Mouse (Mus musculus) midbrain, postnatal 0 days (tissue): ENCODE data around the gene Ggcx. TPM values are rescaled to one million over a fixed set of nuclear protein-coding genes. Genes with fewer than 3 reads are reported as not detected.

ENCODE experiments used
- ATAC-seq: fragments of 200-750 bp; cut with Nextera tagmentation; 2 replicates; pipeline ENCODE4 v1.8.0; 2017; ENCODE audit warnings: moderate number of reproducible peaks, mild to moderate bottlenecking, moderate TSS enrichment, moderate library complexity; ENCODE audit not compliant: low FRiP score
- DNase-seq: peaks from one replicate; pipeline ENCODE4 v3.0.0-alpha.2; 2015; ENCODE audit warnings: low spot score
- H3K27ac ChIP-seq: fragments of 300-500 bp; sonication (generic); 2 replicates; pipeline ENCODE4 v1.5.1; 2014; ENCODE audit warnings: low read depth, mild to moderate bottlenecking, low read length, mixed read lengths
- H3K27me3 ChIP-seq: fragments of 300-500 bp; sonication (generic); 2 replicates; pipeline ENCODE4 v1.6.1; 2014; ENCODE audit warnings: low read length, control low read depth, mixed read lengths; ENCODE audit not compliant: insufficient read depth
- H3K36me3 ChIP-seq: fragments of 300-500 bp; sonication (generic); 2 replicates; pipeline ENCODE4 v1.6.1; 2014; ENCODE audit warnings: low read length, control low read depth, mixed read lengths; ENCODE audit not compliant: insufficient read depth
- H3K4me1 ChIP-seq: fragments of 300-500 bp; sonication (generic); 2 replicates; pipeline ENCODE4 v1.6.1; 2014; ENCODE audit warnings: mild to moderate bottlenecking, control low read depth, antibody characterized with exemption, low read length, mixed read lengths; ENCODE audit not compliant: insufficient read depth
- H3K4me2 ChIP-seq: fragments of 300-500 bp; sonication (generic); 2 replicates; pipeline ENCODE4 v1.6.1; 2014; ENCODE audit warnings: low read depth, mild to moderate bottlenecking, low read length, mixed read lengths; ENCODE audit not compliant: poor library complexity, severe bottlenecking
- H3K4me3 ChIP-seq: fragments of 300-500 bp; sonication (generic); 2 replicates; pipeline ENCODE4 v1.5.1; 2014; ENCODE audit warnings: low read depth, mild to moderate bottlenecking, low read length, moderate library complexity
- H3K9ac ChIP-seq: fragments of 300-500 bp; sonication (generic); replicated peaks from 2 replicates; pipeline ENCODE4 v1.6.1; 2014; ENCODE audit warnings: mild to moderate bottlenecking, low read length, moderate library complexity, mixed read lengths; ENCODE audit not compliant: poor library complexity, severe bottlenecking
- H3K9me3 ChIP-seq: fragments of 300-500 bp; sonication (generic); 2 replicates; pipeline ENCODE4 v1.6.1; 2016; ENCODE audit warnings: low read length, control low read depth
- CTCF ChIP-seq: IDR thresholded peaks from 2 replicates; pipeline ENCODE4 v1.5.1; 2016; ENCODE audit warnings: antibody characterized with exemption, mild to moderate bottlenecking
- WGBS: fragments of 180-500 bp; shearing (Covaris S2); extraction: QIAGEN DNeasy Blood & Tissue Kit; methylation state at CpG from one replicate; pipeline ENCODE4 v1.1.7; 2014; 5-methylcytosine and 5-hydroxymethylcytosine counted together
- polyA plus RNA-seq: library from polyadenylated mRNA; unstranded; fragments of >200 nt; fragmentation: Nextera tagmentation; extraction: Ambion mirVana; gene quantifications from 2 replicates; pipeline ENCODE4 v1.2.1, GENCODE M21; 2015
- total RNA-seq: library from RNA; depleted of rRNA; stranded (reverse); fragments of >200 nt; gene quantifications from 2 replicates; pipeline ENCODE4 v1.2.3, GENCODE M21; 2014

The Ggcx gene
- total and polyA plus RNA-seq, 2 experiments from 2014 or later = 10.7 to 18.8 TPM

GRCm38 (mm10) chr6:72370091-72370490, 44.0 kb upstream of the Ggcx start:
- 84% methylated on average over 12 of the region's 12 CpGs for WGBS
- ATAC-seq = no peak

DNA sequence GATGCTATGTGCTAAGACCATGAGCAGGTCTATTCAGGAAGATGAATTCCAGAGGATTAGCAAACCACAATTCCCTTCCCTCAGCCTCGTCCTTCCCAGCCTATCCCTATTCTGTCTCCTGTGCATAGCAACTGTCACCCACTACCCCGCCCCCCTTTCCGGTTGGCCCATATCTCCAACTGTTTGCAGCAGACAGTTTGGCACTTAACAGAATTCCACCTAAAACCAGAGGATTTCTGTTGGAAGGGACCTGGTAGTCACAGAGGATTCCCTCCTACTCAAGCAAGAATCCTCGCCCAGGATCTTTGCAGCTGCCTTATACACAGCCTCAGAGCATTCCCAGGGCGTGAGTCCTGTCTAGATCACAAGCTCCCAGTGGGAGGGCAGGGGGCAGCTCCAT, 43.0 kb upstream of the Ggcx start:
- H3K27me3 ChIP-seq = no peaks in the 10 kb centered on the region
- ATAC-seq (no peak), DNase-seq (no peak)
- no peak overlapping the region for H3K9ac ChIP-seq
- no peak overlapping the region for H3K4me3 ChIP-seq
- H3K9me3 ChIP-seq = no peaks in the 10 kb centered on the region
- no peak for TF ChIP-seq CTCF
- H3K4me1 ChIP-seq = no peaks in the 10 kb centered on the region
- 35% methylated on average over 5 of the region's 5 CpGs for WGBS
- H3K27ac ChIP-seq = no peak overlapping the region
- H3K36me3 ChIP-seq = no peaks in the 10 kb centered on the region
- H3K4me2 ChIP-seq = no peak overlapping the region

More at GRCm38 (mm10) chr6:72370091-72370490, 44.0 kb upstream of the Ggcx start:
- no peaks in the 10 kb centered on the region for H3K4me1 ChIP-seq
- H3K4me3 ChIP-seq = no peak overlapping the region
- H3K36me3 ChIP-seq = no peaks in the 10 kb centered on the region
- H3K4me2 ChIP-seq = no peak overlapping the region
- H3K27ac ChIP-seq = no peak overlapping the region
- TF ChIP-seq CTCF = no peak
- DNase-seq = no peak
- no peaks in the 10 kb centered on the region for H3K9me3 ChIP-seq
- H3K27me3 ChIP-seq = no peaks in the 10 kb centered on the region
- no peak overlapping the region for H3K9ac ChIP-seq

- ATAC-seq (no peak), DNase-seq (no peak)
- no peaks in the 10 kb centered on the region for H3K27me3 ChIP-seq
- no peak overlapping the region for H3K4me2 ChIP-seq
- H3K4me1 ChIP-seq = no peaks in the 10 kb centered on the region
- TF ChIP-seq CTCF = no peak
- H3K9ac ChIP-seq = no peak overlapping the region
- WGBS = 25% methylated on average over 1 of the region's 1 CpGs
- H3K36me3 ChIP-seq = no peaks in the 10 kb centered on the region
- no peak overlapping the region for H3K27ac ChIP-seq
- no peaks in the 10 kb centered on the region for H3K9me3 ChIP-seq
- H3K4me3 ChIP-seq = no peak overlapping the region
Observed at GRCm38 (mm10) chr6:72371571-72371970, 42.5 kb upstream of the Ggcx start.

GRCm38 (mm10) chr6:72373184-72373583, 40.9 kb upstream of the Ggcx start:
- DNase-seq (no peak), ATAC-seq (no peak)
- no peak overlapping the region for H3K4me2 ChIP-seq
- H3K4me3 ChIP-seq = no peak overlapping the region
- H3K27me3 ChIP-seq = no peaks in the 10 kb centered on the region
- H3K9me3 ChIP-seq = no peaks in the 10 kb centered on the region
- WGBS = 87% methylated on average over 4 of the region's 4 CpGs
- no peak for TF ChIP-seq CTCF
- H3K27ac ChIP-seq = no peak overlapping the region
- no peaks in the 10 kb centered on the region for H3K36me3 ChIP-seq
- no peaks in the 10 kb centered on the region for H3K4me1 ChIP-seq
- no peak overlapping the region for H3K9ac ChIP-seq

DNA sequence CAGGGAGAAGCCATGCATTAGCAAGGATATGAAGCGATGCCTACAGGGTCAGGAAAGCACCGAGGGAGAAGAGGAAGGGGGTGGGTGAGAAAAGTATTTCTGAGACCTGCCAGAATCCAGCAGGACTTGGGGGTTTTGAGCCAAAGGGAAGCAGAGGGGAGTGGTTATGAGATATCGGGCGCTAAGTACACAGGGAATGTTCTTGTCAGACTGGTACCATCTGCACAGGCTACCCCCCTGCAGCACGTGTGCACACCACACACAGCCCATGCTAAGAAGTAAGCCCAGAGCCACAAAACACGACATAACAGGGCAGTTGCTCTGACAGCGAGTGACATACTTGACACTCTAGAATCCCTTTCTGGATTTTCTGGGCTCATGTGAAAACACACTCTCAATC, 39.9 kb upstream of the Ggcx start:
- WGBS = 73% methylated on average over 7 of the region's 7 CpGs
- DNase-seq = no peak
- H3K27me3 ChIP-seq = peaks cover under 1% of the 10 kb centered on the region; the same call in 1 of the 2 replicates

DNA sequence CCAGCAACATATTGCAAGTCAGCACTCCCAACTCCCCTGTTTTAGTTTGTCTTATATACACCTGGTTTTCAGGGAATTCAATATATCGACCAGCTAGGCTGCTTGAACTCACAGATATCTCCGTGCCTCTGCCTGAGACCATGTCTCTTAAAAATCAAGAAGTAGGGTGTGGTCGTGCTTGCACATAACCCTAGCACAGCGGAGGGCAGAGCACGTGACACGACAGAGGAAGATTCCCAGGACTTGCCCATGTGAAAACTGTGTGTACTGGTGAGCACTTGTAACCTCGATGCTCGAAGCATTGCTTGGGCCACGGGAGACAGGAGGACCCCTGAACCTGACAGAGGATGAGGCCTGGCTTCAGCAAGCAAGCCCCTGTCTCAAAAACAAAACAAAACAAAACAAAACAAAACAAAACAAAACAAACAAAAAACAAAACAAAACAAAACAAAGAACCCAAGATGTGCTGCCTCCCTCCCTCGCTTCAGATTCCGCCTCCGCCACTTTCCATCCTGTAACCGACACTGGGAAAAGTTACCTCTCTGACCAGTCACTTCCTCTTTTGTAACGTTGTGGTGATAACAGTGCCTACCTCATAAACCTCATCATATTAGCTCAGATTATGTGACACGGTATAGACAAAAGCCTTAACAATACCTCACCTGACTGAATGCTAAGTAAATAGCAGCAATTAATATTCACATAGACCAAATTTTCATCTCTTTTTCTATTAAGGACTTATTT, 39.1 kb upstream of the Ggcx start:
- no peak overlapping the region for H3K4me2 ChIP-seq
- no peak overlapping the region for H3K4me3 ChIP-seq
- no peak for DNase-seq
- TF ChIP-seq CTCF = no peak
- no peaks in the 10 kb centered on the region for H3K9me3 ChIP-seq
- peaks cover 8% of the 10 kb centered on the region; the same call in 1 of the 2 replicates for H3K27me3 ChIP-seq
- 86% methylated on average over 15 of the region's 15 CpGs for WGBS
- H3K36me3 ChIP-seq = no peaks in the 10 kb centered on the region
- ATAC-seq = no peak
- no peaks in the 10 kb centered on the region; the same call in 1 of the 2 replicates for H3K4me1 ChIP-seq
- H3K9ac ChIP-seq = no peak overlapping the region
- no peak overlapping the region for H3K27ac ChIP-seq

More for the DNA sequence above, 39.9 kb upstream of the Ggcx start:
- no peak overlapping the region for H3K9ac ChIP-seq
- no peaks in the 10 kb centered on the region for H3K9me3 ChIP-seq
- no peaks in the 10 kb centered on the region for H3K4me1 ChIP-seq
- no peak for ATAC-seq
- no peak for TF ChIP-seq CTCF
- no peaks in the 10 kb centered on the region for H3K36me3 ChIP-seq
- H3K27ac ChIP-seq = no peak overlapping the region
- no peak overlapping the region for H3K4me2 ChIP-seq
- H3K4me3 ChIP-seq = no peak overlapping the region
